Mouse (Mus musculus): ENCODE results near the gene Clcnkb.

- TF ChIP-seq CTCF (IDR thresholded peaks at IDR 0.05; ENCODE audit: control insufficient read depth, insufficient read depth, insufficient replicate concordance, low read depth, low read length) = no peak
- no peak for TF ChIP-seq POLR2A (IDR thresholded peaks at IDR 0.05; ENCODE audit: control insufficient read depth, low read depth, low read length)
Observed at GRCm38 (mm10) chr4:141443641-141444429, 28.0 kb upstream of the Clcnkb start.
